Mouse (Mus musculus) G1E (cell line): Measurements from ENCODE around the gene Arg2. TPM values are rescaled to one million over a fixed set of nuclear protein-coding genes. Genes with fewer than 3 reads are reported as not detected.
A peak's percentile ranks its signal among the peaks of the same experiment; 100 is the strongest.

Experiments used
- ATAC-seq: 2 replicates; pipeline ENCODE4 v1.8.0; 2016; ENCODE audit warnings: mild to moderate bottlenecking; ENCODE audit not compliant: insufficient number of reproducible peaks, poor library complexity, low FRiP score, severe bottlenecking; ENCODE audit errors: extremely low read depth
- DNase-seq: peaks from one replicate; pipeline ENCODE4 v3.0.0; 2012; ENCODE audit warnings: low spot score
- H3K27me3 ChIP-seq: 2 replicates; pipeline ENCODE4 v1.6.1; 2012; ENCODE audit warnings: mild to moderate bottlenecking, low read length, inconsistent platforms; ENCODE audit not compliant: insufficient read depth
- H3K36me3 ChIP-seq: replicated peaks from 2 replicates; pipeline ENCODE3; 2012; ENCODE audit warnings: mild to moderate bottlenecking, inconsistent platforms
- H3K4me1 ChIP-seq: 2 replicates; pipeline ENCODE4 v1.6.1; 2012; ENCODE audit warnings: low read depth, low read length, inconsistent platforms, mixed read lengths; ENCODE audit not compliant: insufficient read depth
- H3K4me3 ChIP-seq: 2 replicates; pipeline ENCODE4 v1.5.1; 2012; ENCODE audit warnings: low read depth, mild to moderate bottlenecking, inconsistent platforms, low read length, moderate library complexity, mixed read lengths
- H3K9me3 ChIP-seq: replicated peaks from 2 replicates; pipeline ENCODE4 v1.6.1; 2012; ENCODE audit warnings: inconsistent platforms
- CTCF ChIP-seq: IDR thresholded peaks from 2 replicates; pipeline ENCODE4 v1.5.1; 2012; ENCODE audit warnings: low read depth, low read length, inconsistent platforms, mixed read lengths
- GATA1 ChIP-seq: IDR thresholded peaks from 2 replicates; pipeline ENCODE4 v1.6.1; 2012; ENCODE audit warnings: borderline replicate concordance, low read length, inconsistent platforms, mixed read lengths
- GATA2 ChIP-seq: IDR thresholded peaks from 2 replicates; pipeline ENCODE4 v1.6.1; 2012; ENCODE audit warnings: low read depth, low read length, inconsistent platforms, borderline replicate concordance
- POLR2AphosphoS5 ChIP-seq: IDR thresholded peaks from 2 replicates; pipeline ENCODE4 v1.6.1; 2012; ENCODE audit warnings: low read depth, low read length, inconsistent platforms; ENCODE audit not compliant: insufficient replicate concordance
- TAL1 ChIP-seq: conservative IDR thresholded peaks from 2 replicates; pipeline ENCODE4 v1.6.1; 2012; ENCODE audit warnings: low read depth, low read length, inconsistent platforms, mixed read lengths
- polyA plus RNA-seq: library from polyadenylated mRNA; stranded (reverse); fragments of >175 nt; gene quantifications from 2 replicates; pipeline ENCODE4 v1.2.3, GENCODE M21; 2012
- total RNA-seq, 2 experiments: library from RNA; stranded (forward) in 1 of 2; stranded (reverse) in 1 of 2; fragments of 200-1000 nt in 1 of 2; fragments of >200 nt in 1 of 2; fragmentation: Nextera tagmentation in 1 of 2; gene quantifications; 2 replicates each; pipeline ENCODE4 v1.2.3; 2014 to 2017

Arg2 gene
- total and polyA plus RNA-seq, 3 experiments = 0.75 TPM; not detected in 2

DNA sequence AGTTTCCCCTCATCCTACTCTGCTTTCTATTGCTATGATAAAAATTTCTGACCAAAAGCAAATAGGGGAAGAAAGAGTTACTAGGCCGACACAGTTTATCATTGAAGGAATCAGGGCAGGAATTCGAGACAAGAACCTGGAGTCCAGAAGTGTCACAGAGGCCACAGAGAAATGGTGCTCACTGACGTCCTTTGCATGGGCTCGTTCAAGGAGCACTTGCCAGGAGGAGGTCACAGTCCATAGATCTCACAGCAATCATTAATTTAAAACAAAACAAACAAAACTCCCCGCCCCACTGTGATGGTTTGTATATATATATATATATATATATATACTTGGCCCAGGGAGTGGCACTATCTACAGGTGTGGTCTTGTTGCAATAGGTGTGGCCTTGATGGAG, 25.3 kb upstream of the Arg2 start:
- no peak for ATAC-seq
- Histone ChIP-seq H3K9me3 (no peaks in the 10 kb centered on the region), H3K4me1 (peaks cover 2% of the 10 kb centered on the region; the same call in 1 of the 2 replicates), H3K36me3 (no peaks in the 10 kb centered on the region), H3K27me3 (peaks cover 17% of the 10 kb centered on the region), H3K4me3 (no peak overlapping the region)
- DNase-seq = no peak
- no peak for TF ChIP-seq GATA1
- no peak for TF ChIP-seq TAL1
- no peak for TF ChIP-seq GATA2
- no peak for TF ChIP-seq CTCF
- no peak for TF ChIP-seq POLR2AphosphoS5

DNA sequence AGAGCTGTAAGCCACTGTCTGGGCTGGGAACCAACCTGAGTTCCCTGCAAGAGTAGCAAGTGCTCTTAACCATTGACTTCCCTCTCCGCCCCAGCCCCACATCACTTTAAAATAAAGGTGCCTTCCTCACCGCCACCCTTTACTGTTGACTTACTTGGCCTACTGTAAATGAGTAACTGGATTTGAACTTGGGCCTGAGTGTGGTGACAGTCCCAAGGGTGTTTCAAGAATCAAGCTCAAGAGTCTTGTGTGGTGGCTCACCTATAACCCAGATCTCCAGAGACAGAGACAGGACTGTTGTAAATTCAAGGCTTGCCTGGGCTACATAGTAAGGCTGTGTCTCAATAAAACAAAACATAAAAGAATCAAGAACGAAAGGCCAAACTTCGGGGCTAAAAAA, 11.6 kb upstream of the Arg2 start:
- ATAC-seq (no peak), DNase-seq (no peak)
- no peaks in the 10 kb centered on the region for H3K4me1 ChIP-seq
- H3K36me3 ChIP-seq = no peaks in the 10 kb centered on the region
- H3K9me3 ChIP-seq = no peaks in the 10 kb centered on the region
- no peak overlapping the region for H3K4me3 ChIP-seq
- peaks cover 13% of the 10 kb centered on the region; the same call in 1 of the 2 replicates for H3K27me3 ChIP-seq
- no peak for TF ChIP-seq CTCF
- TF ChIP-seq GATA1 = no peak
- no peak for TF ChIP-seq GATA2
- TF ChIP-seq TAL1 = no peak
- no peak for TF ChIP-seq POLR2AphosphoS5

DNA sequence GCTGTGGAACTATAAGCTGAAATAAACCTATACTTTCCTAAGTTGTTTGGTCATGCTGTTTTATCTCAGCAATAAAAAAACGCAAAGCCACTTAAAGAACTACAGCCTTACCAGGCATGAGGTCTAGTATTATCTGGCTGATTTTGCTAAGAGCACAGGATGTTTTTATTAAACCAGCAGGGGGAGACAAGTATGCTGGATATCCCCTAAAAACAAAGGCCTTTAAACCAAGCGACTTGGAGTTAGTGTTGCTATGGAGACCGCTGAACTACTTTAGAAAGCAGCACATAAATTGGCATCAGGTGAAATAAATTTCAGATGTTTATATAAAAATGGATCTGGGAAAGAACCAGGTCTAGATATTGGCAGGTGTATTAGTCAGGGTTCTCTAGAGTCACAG, 7.8 kb upstream of the Arg2 start:
- Histone ChIP-seq H3K9me3 (no peaks in the 10 kb centered on the region), H3K4me3 (no peak overlapping the region), H3K4me1 (no peaks in the 10 kb centered on the region), H3K36me3 (no peaks in the 10 kb centered on the region), H3K27me3 (peaks cover 12% of the 10 kb centered on the region; the same call in 1 of the 2 replicates)
- ATAC-seq = no peak
- no peak for DNase-seq
- TF ChIP-seq GATA1 (no peak), GATA2 (no peak), POLR2AphosphoS5 (no peak), CTCF (no peak), TAL1 (no peak)

DNA sequence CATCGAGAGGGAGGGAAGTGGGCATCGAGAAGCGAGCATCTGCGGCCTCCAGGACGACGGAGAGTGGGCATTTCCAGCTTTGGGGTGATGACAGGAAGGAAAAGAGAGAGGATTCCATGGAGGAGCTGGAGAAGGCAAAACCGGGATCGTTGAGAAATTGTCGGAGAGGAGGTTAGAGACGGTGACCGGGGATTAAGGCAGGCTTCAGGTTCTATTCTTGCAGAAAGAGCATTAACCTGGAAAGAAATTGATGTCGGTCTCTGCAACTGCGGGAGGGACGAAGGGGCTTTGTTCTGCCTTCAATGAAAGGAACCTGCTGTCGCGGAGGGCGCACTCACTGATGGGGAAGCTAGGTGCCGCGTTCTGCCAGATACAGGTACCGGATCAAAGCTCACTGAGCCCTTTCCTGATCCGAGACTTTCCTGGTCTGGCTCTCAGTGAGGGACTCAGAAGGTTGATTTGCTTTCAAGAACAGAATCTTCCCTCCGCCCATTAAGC, 650 bp downstream of the Arg2 start:
- no peak for ATAC-seq
- TF ChIP-seq GATA1 (no peak), GATA2 (no peak), POLR2AphosphoS5 (no peak), TAL1 (no peak), CTCF (no peak)
- no peaks in the 10 kb centered on the region for H3K36me3 ChIP-seq
- H3K27me3 ChIP-seq = peaks cover 43% of the 10 kb centered on the region
- H3K4me1 ChIP-seq = peaks cover 9% of the 10 kb centered on the region
- H3K9me3 ChIP-seq = no peaks in the 10 kb centered on the region
- peak overlapping the region; percentile 58; the same call in 1 of the 2 replicates for H3K4me3 ChIP-seq
- DNase-seq = no peak

DNA sequence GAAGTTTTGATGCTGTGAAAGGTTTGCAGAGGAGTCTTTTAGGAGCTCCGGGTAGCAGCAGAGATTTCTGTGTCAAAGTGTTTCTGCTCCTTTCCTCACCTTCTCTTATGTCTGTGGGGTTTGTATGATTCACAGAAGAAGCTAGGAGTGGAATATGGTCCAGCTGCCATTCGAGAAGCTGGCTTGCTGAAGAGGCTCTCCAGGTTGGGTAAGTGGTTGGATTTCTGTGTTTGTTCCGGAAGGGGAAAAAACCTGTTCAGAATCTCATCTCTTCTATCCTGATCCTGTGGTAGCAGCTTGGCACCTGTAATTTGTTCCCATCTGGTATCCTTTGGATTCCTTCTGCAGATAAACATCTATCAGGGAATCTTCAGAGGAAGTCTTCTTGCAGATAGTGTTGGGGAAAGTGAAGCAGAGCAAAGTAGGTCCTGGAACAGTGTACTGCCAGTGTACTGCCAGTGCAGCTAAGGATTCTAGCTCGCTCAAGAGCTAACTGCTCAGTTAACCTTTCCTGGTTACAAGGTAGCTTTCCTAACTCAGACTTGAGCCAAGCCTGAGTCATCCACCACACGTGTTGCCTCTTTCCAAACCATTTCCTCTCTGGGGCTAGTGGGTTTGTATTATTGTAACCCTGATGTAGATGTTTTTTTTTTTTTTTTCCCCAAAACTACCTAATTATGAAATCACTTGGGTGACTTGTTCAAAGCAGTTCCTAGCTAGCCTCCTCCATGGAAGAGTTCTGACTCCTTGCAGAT, 1.3 kb downstream of the Arg2 start:
- Histone ChIP-seq H3K4me3 (no peak overlapping the region), H3K36me3 (no peaks in the 10 kb centered on the region), H3K27me3 (peaks cover 44% of the 10 kb centered on the region), H3K4me1 (peaks cover 9% of the 10 kb centered on the region), H3K9me3 (no peaks in the 10 kb centered on the region)
- TF ChIP-seq TAL1 = no peak
- ATAC-seq (no peak), DNase-seq (no peak)

DNA sequence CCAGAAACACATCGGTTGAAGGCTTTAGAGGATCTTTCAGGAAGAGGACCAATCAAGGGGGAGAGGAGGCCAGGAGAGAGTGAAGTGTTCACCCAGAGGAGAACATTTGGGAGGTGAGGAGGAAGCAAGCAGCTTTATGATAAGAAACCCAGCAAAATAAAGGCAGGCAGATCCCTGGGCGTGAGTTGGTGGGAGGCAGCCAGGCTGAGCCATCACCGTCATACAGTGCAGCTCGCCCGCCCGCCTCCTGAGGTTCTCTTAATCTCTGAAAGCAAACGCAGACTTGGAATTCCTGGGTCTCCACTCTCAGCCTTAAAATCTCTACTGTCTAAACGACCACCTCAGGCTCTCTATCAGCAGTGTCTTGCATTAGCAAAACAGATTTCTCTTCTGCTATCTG, 4.1 kb downstream of the Arg2 start:
- TF ChIP-seq GATA2 = no peak
- no peak for TF ChIP-seq CTCF
- TF ChIP-seq TAL1 = no peak
- no peak for TF ChIP-seq GATA1
- no peak for TF ChIP-seq POLR2AphosphoS5
- H3K9me3 ChIP-seq = no peaks in the 10 kb centered on the region
- ATAC-seq (no peak), DNase-seq (no peak)
- H3K4me1 ChIP-seq = peaks cover 9% of the 10 kb centered on the region
- H3K36me3 ChIP-seq = no peaks in the 10 kb centered on the region
- H3K27me3 ChIP-seq = peaks cover 51% of the 10 kb centered on the region
- H3K4me3 ChIP-seq = no peak overlapping the region
